Mouse (Mus musculus): Measurements from ENCODE around the gene Gm45261. TPM values are rescaled to one million over a fixed set of nuclear protein-coding genes. Genes with fewer than 3 reads are reported as not detected.

Gene Gm45261
- polyA plus RNA-seq, 1 experiment from 2014 or later: not detected

Other genes starting within 250 kb of the Gm45261 start
- gene Fam124b, start 243.0 kb downstream of the Gm45261 start, polyA plus RNA-seq (2015; fragmentation: Nextera tagmentation; extraction: Ambion mirVana): 0.66 and 0.67 TPM in 2 replicates
- gene Cul3, start 121.0 kb downstream of the Gm45261 start, polyA plus RNA-seq (2015; fragmentation: Nextera tagmentation; extraction: Ambion mirVana): 21.0 and 24.2 TPM in 2 replicates

Measured in intestine, embryonic 16.5 days (tissue).